Mouse (Mus musculus) ES-Bruce4 (cell line): Measurements from ENCODE around the gene Fign.

Experiments used
- CTCF ChIP-seq: IDR thresholded peaks from one replicate; pipeline ENCODE4 v1.8.1; 2011; ENCODE audit warnings: low read depth, low read length
- EP300 ChIP-seq: IDR thresholded peaks from 2 replicates; pipeline ENCODE4 v1.6.1; 2011; ENCODE audit warnings: low read depth, low read length; ENCODE audit not compliant: insufficient read depth
- POLR2A ChIP-seq: IDR thresholded peaks from one replicate; pipeline ENCODE4 v1.8.1; 2011; ENCODE audit warnings: low read length; ENCODE audit not compliant: insufficient read depth

DNA sequence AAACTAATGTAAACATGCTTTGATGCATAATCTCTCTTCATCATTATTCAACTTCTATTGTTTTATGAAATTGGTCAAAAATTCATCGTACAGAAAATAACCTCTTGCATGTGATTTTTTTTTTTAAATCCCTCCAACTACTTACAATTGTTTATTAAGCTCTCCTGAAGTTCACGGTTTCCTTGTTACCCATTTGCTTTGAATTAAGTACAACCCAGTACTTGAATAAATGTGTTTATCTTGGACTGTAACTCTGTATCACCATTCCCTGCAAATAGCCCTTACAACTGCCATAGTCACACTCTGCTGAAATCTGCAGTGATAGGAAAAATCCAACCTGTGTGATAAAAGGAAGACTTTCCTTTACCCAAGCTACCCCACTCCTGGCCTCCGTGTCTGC lies 19.3 kb downstream of the Fign start:
- TF ChIP-seq EP300: no peak
- no peak for TF ChIP-seq CTCF
- no peak for TF ChIP-seq POLR2A
